Mouse (Mus musculus) adrenal gland, adult 18-20 months (tissue): ENCODE data around the gene Larp4b. TPM values are rescaled to one million over a fixed set of nuclear protein-coding genes. Genes with fewer than 3 reads are reported as not detected.

Experiments used
- total RNA-seq, 2 experiments: library from RNA; stranded (reverse); gene quantifications; 1 replicate in 1 of 2; 2 replicates in 1 of 2; pipeline ENCODE4 v1.2.3; 2021

Gene Larp4b
- total RNA-seq, 2 experiments from 2014 or later, result 60.5 to 70.0 TPM

Other genes with a start within 250 kb of the Larp4b start
- gene Wdr37, start 222.0 kb upstream of the Larp4b start, total RNA-seq, result 10 to 100 TPM; 31.3 to 41.3 TPM
- 100 to 1,000 TPM in 1 of 2 experiments, 10 to 100 TPM in 1; 78.7 to 103 TPM for gene Idi1, start 208.4 kb upstream of the Larp4b start, total RNA-seq
- gene Gm9745, start 145.7 kb upstream of the Larp4b start, total RNA-seq, result not detected
- gene Idi2, start 141.0 kb upstream of the Larp4b start, total RNA-seq, result not detected
- 10 to 100 TPM; 70.7 to 72.4 TPM for gene Gtpbp4, start 97.8 kb upstream of the Larp4b start, total RNA-seq
- gene Dip2c, start 182.6 kb downstream of the Larp4b start, total RNA-seq, result 10 to 100 TPM; 13.9 to 27.2 TPM